Mouse (Mus musculus) gastrocnemius, postnatal 14 days (tissue): ENCODE results near the gene Snx29. TPM values are rescaled to one million over a fixed set of nuclear protein-coding genes. Genes with fewer than 3 reads are reported as not detected.

ENCODE experiments used
- DNase-seq: peaks from one replicate; pipeline ENCODE4 v3.0.0; 2021; ENCODE audit warnings: mixed read lengths
- intact Hi-C: fragments of 180-260 bp; cut with DNase I; formaldehyde crosslinking; loops from one replicate; pipeline ENCODE4 v1.15.1; 2025; ENCODE audit warnings: low total_unique reads
- total RNA-seq, 2 experiments: library from RNA; stranded (reverse); gene quantifications; 2 replicates each; pipeline ENCODE4 v1.2.3; 2021

The Snx29 gene
- total RNA-seq, 2 experiments from 2014 or later, result 8.4 to 9.5 TPM

DNA sequence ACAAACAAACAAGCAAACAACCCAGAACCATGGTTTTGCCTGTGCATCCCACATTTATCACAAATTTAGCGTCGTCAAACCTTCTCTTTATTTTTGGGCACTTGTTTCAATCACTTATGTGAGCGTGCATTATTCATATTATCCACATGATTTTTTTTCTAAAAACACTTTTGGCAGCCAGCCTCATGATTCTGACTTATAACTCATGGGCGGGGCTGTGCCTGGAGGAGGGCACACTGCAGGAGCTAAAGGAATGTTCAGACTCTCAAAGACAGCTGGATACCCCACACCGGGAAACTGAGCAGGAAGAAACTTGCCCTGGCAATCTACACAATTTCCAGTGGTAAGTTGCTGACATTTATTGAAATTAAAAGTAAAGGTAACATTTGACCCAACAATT, 455.5 kb downstream of the Snx29 start:
- DNase-seq, result no peak
- intact Hi-C loops, result no loop called here

DNA sequence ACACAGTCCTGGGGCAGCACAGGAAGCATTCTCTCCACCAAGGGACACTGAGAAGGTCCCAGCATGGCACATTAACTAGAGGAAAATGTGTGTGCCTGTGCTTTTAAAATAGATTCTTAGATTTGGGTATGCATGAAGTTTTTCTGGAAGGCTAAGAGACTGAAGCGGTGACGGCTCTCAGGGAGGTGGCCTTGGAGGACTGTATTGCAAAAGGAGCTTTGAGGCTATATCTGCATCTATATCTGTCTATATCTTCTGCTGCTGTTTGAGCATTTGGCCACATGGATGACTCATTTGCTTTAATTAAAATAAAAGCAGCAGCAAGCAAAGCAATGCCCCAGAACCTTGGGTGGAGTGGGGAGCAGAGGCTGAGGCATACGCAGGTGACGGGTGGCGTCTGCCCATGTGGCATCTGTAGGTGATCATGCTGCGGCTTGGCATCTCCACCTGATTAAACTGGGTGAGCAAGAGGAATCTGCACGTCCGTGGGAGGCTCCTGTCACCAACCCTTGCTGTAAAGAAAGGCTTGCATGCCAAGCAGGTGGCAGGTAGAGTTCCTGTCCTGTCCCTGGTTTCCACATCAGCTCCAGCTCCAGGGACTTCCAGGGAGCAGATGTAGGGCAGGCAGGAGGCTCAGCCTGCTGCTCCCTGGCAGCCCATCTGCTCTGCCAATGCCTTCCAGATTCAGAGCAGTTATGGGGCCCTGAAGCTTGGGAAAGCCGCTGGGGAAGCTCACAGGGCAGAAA, 456.2 kb downstream of the Snx29 start:
- intact Hi-C loops, result no loop called here

DNA sequence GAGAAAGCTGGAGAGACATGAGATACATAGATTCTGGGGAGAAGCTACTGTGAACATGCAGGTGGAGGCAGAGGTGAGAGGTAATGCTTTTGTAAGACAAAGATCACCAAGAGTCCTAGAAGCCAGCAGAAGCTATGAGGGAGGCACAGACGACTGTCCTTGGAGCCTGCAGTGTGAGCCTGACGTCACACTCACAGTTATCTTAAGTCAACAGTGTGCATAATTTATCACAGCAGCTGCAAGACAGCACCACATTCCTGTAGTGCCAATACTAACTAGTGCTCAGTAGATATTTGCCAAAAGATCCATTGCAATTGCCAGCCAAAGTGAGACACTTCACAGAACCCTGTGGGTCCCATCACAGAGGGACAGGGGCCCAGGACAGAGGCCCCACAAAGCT, 459.4 kb downstream of the Snx29 start:
- no peak for DNase-seq

More for the DNA sequence above, 456.2 kb downstream of the Snx29 start:
- no peak for DNase-seq

DNA sequence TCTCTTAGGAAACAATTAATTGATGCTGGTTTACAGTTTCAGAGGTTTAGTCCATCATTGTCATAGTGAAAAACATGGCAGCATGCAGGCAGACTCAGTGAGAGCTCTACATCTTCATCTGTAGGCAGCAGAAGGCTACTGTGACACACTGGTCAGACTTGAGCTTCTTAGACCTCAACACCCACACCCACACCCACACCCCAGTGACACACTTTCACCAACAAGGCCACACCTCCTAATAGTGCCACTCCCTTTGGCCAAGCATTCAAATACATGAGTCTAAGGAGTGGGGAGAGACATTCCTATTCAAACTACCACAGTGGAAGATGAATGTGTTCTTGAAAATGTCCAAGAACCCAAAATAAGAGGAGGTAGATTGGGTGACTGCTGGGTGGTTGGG, 460.6 kb downstream of the Snx29 start:
- intact Hi-C loops, result no loop called here
- DNase-seq, result no peak

More for the DNA sequence above, 459.4 kb downstream of the Snx29 start:
- intact Hi-C loops, result no loop called here

DNA sequence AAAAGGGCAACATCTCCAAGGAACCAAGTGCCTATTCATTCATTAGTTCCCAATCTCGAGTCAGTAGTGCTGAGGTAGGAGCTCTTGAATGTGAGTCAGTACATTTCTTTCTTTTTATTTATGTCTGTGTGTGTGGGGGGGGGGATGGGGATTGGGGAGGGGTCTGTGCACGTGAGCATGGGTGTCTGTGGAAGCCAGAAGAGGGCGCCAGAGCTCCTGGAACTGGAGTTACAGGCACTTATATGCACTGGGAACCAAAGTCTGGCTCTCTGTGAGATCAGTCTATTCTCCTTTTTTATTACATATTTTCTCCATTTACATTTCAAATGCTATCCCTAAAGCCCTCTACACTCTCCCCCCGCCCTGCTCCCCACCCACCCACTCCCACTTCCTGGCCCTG, 461.6 kb downstream of the Snx29 start:
- intact Hi-C loops, result no loop called here

DNA sequence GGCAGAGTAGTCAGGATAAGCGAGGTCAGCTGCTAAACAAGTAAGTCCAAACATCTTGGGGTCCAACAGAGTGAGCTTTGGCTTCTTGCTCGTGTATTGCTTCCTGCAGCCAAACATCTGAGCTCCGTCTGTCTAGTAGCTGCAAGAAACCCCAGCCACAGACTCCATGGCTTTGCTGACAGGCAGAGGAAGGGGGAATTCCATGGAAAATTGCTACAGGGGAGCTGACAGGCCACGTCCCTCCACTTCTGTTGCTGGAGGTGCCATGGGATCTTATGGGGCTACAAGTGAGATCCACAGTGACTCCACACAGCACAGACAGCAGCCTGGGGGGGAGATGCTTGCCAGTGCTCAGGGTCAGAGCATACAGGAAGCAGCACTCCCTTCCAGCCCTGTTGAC, 463.1 kb downstream of the Snx29 start:
- no peak for DNase-seq
- intact Hi-C loops, result no loop called here

More for the DNA sequence above, 461.6 kb downstream of the Snx29 start:
- no peak for DNase-seq

DNA sequence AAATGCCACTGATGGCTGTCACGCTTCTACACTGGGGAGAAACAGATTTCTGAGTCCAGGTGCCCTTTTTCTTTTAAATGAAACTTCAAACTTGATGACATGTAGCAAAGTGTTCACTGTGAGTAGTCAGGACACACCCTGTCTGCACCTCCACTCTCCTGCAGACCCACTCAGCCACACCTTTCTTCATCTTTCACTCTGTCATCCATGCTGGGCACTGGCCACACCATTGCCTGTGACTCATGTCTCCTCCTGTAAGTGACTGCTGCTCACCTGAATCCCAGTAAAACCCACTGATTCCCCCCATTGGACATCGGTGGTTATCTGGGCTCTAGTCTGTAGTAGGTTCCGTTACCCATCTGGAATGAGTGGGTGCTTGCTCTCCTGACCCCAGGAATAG, 467.8 kb downstream of the Snx29 start:
- DNase-seq, result no peak
- intact Hi-C loops, result no loop called here

DNA sequence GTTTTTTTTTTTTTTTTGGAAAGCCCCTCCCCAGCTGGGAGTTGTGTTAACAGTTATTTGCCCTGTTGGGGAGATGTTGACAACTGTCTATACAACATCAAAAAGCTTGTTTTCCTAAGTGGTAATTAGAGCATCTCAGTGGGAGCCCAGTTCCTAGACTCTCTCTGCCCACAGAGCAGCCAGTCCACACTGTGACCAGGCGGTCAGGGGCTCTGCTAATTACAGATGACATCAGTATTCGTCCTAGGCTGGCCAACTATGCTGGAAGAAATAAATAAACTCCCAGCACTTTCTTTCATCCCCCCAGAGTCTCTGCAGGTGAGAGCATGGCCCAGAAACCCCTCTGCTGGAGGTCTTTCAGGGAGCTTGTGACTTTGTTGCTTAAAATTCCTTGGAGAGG, 470.7 kb downstream of the Snx29 start:
- intact Hi-C loops, result no loop called here
- no peak for DNase-seq

DNA sequence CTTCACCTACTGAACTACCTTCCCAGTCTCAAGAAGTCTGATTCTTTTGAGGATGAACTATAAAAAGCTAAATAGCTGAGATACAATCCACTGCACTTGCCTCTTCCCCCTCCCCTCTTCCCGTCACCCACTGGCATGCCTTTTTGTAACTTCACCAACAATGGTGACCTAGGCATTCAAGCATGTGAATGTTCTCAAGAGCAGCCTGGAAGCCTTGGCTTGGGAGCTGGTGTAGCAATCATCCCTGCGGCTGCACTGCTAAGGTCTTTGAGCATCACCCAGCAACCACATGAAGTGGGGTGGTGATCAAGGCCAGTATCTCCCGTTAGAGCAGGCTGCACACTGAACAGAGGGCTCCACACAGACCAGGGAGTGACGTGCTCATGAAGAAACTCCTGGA, 471.9 kb downstream of the Snx29 start:
- intact Hi-C loops, result no loop called here
- DNase-seq, result no peak

DNA sequence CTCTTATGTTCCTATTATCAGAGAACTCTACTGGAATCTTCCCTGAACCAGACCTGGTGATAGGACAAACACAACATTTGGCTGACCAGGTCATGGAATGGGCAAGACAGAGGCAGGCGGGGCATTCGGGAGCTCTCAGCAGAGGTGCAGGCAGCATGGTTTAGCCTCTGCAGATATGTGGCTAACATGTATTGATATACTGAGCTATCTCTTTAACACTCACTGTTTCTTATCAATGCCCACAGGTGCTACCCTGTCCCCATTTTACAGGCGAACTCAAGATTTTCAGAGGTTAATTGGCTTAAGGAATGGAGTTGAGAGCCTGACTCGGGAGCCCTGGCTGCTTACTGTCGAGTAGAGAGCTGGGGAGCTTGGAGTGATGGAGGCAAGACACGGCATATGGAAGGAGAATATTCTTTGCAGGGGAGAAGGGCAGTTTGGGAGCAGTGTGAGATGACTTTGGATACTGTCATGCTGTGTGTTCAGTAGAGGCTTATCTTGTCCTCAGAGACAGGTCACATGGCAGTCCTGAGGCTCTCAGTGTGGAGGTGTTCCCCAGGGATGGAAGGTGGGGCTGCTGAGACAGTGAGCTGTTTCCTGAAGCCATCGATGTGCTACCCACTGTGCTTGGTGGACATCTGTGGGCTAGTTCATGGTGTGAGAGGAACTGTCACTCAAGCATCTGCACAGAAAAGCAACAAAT, 473.2 kb downstream of the Snx29 start:
- no peak for DNase-seq
- intact Hi-C loops, result no loop called here

DNA sequence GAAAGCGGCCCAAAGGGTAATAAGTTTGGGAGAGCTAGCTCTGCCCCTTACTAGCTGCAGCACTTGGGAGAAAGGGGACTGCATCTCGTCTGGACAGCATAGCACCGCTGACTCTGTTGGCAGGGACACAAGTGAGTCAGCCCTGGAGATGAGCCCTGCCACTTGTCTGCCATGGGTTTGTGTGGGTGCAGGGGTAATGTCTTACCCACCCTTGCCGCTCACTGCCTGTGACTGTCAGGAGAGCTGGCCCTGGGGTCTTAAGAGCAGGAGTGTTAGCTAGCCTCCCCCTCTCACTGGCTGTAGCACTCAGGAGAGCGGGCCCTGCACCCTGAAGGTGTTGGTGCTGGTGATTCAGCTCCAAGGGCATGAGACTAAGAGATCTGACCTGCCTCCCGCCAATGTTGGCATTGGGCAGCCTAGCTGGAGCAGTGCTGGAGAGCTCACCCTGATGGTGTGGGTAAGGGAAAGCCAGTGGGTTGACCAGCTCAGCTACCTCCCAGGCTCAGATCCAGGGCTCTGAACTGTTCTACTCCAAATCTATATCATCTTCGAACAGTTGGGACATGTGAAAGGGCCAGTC, 479.3 kb downstream of the Snx29 start:
- DNase-seq, result no peak
- intact Hi-C loops, result no loop called here

Other genes starting within 250 kb of the Snx29 start
- 1 to 10 TPM; 7.8 to 9.3 TPM for gene Txndc11, start 188.3 kb upstream of the Snx29 start, total RNA-seq
- gene Zc3h7a, start 146.5 kb upstream of the Snx29 start, total RNA-seq, result 10 to 100 TPM; 17.7 to 20.4 TPM
- gene Rsl1d1, start 119.6 kb upstream of the Snx29 start, total RNA-seq, result 10 to 100 TPM; 51.2 to 61.8 TPM
- gene Gspt1, start 68.6 kb upstream of the Snx29 start, total RNA-seq, result 10 to 100 TPM; 62.9 to 67.7 TPM
- gene Tnfrsf17, start 9.1 kb upstream of the Snx29 start, total RNA-seq, result not detected